Mouse (Mus musculus) mouse embryonic stem cell (cell line): ENCODE data around the gene Gpd1.

Source experiments
- in situ Hi-C, 2 experiments: fragments of 300-500 bp; cut with MboI; formaldehyde crosslinking; loops; 1 replicate in 1 of 2; 3 replicates in 1 of 2; pipeline ENCODE4 v1.14.3; 2019 to 2020; ENCODE audit warnings: low sequenced_read_pairs in 2 of 2, low pct_unique_long_range_greater_than_20kb in 1 of 2, mixed read lengths in 1 of 2; ENCODE audit not compliant: unreplicated experiment in 1 of 2

The Gpd1 gene

DNA sequence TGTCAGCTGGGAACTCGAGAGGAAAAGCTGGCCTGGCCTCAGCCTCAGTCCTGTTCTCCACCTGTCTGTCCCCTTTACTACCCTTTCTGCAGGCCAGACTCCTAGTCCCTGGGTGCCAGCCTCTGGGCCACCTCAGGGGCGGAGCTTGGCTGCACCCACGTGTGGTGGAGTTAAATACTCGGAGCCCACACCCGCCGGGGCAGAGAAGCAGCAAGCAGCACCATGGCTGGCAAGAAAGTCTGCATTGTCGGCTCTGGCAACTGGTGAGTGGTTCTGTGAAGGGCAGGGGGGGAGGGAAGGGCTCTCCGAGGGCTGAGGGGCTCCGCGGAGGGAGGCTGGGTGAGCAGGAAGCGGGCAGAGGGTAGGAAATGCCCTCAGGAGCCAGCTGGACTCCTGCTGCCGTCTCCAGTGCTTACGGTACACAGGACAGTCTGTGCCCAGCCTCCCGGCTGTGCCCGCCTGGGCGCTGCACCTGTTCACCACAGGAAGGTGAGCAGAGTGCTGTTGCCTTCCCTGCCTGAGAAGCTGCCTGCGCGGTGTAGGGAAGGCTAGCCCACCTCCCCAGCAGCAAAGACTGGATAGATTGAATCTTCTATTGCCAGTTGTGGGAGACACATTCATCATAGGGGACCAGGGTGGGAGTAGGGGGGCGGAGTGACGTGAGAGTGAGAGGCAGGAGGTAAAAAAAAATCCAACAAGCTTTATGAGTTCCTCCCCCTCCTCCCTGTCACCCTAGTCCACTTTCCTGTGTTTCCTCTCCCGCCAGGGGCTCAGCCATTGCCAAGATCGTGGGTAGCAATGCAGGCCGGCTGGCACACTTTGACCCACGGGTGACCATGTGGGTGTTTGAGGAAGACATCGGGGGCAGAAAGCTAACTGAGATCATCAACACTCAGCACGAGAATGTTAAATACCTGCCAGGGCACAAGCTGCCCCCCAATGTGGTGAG, at the start of gene Gpd1:
Gene Gpd1, plus strand, starts transcription at position 130 of the 949 bp plus-strand sequence.
- in situ Hi-C loops = no loop called here

DNA sequence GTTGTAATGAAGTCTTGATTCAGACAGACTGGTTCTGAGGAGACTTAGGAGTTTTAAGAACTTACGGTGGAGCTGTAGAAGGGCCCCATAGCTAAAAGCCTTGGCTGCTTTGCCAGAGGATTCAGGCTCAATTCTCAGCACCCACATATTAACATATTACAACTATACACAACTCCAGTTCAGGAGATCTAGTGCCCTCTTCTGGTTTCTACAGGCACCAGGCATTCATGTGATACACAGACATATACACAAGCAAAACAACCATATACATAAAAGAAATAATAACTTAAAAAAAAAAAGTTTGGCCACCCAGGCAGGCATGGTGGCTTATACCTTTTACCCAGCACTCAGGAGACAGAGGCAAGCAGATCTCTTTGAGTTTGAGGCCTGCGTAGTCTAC, 49.8 kb upstream of the Gpd1 start:
- in situ Hi-C loops = loop anchor here (5.0 kb wide), 1 partner anchor 75 kb away; the partner anchor contains the start of gene Aqp5 (in 2 of the 2)

DNA sequence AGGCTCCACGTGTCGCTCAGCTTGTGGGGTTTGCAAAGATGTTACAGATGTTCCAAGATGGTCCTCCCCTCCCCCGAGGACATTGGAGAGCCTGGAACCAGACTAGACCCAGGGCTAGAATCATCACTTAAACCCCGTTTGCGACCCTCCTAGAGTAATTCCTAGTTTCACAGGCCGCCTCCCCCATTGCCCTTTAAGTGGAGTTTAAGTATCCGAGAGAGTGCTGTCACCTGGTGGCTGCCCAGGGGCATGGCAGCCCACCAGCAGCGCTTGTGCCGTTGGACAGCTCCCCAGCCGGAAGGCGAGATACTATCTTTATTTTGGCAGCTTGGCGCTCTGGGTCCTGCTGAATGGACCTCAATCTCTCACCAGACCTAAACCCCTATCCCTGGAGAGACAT, 48.4 kb upstream of the Gpd1 start:
- in situ Hi-C loops = loop anchor here (5.0 kb wide), 1 partner anchor 77 kb away; the partner anchor contains the start of gene Aqp5 (in 2 of the 2)

DNA sequence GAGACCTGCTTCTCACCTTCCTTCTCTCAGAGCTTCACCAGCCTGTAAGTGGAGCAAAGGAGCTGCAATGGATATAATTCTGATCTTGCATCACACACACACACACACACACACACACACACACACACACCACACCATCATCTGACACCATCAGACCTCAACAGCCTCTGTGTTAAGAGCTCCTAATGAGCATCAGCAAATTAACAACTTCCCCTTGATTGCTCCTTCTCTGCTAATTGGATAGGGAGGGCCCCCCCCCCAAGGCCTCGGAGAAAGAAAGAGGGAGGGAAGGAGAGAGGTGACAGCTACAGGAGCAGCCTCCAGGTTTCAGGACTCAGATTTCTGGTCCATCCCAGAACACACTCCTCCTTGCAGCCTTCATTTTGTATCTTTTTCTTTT, 47.9 kb upstream of the Gpd1 start:
- in situ Hi-C loops = loop anchor here (5.0 kb wide), 1 partner anchor 77 kb away; the partner anchor contains the start of gene Aqp5 (in 2 of the 2)

DNA sequence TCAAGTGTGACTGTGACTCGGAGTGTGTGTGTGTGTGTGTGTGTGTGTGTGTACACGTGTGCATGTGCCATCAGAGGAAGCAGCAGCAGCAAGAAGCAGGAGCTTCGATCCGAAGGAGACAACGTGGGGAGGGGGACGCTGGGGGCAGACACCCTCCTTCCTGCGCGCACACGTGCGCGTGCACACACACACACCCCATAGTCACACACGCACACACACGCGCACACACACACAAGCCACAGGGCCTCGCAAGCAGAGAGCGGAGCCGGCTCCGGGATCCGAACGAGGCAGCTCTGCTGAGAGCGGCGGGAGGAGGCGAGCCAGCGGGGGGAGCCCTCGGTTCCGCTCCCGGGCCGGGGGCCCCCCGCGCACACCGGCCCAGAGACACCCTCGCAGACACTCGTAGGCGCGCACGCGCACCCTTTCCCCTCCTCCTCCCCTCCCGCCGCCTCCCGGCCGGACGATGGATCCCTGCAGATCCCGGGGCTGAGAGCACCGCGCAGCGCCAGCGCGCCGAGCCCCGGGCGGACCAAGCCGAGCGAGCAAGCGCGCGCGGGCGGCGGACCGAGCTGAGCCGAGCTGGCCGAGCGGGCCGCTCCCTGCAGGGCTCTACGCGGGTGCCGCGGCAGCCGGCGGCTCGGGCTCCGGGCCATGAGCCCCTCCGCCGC, 47.0 kb upstream of the Gpd1 start, which contains the start of gene Asic1:
Gene Asic1, plus strand, starts transcription at position 215 of the 668 bp plus-strand sequence.
- in situ Hi-C loops = loop anchor here in 1 of 2 experiments (5.0 kb wide), 1 partner anchor 173 kb away; no protein-coding TSS in a partner anchor

DNA sequence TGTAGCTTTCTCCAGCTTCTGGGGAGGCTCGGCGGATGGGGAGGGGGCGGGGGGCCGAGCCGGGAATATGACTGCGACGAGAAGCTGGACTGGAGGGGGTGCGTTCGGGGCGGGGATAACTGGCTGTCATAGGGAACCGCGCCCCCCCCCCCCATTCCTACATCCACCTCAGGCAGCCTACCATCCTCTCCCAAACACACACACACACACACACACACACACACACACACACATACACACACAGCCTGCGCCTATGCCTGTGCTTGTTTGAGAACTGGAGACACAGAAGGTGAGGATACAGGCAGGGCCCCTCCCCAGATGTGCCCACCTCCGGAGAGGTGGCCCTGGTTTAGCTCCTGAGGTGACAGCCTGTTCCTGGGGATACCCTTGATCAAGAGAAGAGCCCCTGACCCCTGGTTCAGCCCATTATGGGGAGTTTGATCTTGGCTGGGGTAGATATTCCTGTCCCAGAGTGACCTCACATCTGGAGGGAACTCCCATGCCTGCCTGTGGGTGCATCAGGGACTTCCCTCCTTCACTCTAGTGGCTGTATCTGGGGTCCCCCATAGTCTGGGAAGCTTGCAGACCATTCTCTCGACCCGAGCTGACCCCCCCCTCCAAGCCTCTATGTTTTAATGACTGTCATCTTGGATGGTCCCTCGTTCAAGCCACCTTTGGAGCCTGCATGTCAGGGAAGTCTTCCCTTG, 46.2 kb upstream of the Gpd1 start:
- in situ Hi-C loops = loop anchor here in 1 of 2 experiments (5.0 kb wide), 1 partner anchor 174 kb away; no protein-coding TSS in a partner anchor

DNA sequence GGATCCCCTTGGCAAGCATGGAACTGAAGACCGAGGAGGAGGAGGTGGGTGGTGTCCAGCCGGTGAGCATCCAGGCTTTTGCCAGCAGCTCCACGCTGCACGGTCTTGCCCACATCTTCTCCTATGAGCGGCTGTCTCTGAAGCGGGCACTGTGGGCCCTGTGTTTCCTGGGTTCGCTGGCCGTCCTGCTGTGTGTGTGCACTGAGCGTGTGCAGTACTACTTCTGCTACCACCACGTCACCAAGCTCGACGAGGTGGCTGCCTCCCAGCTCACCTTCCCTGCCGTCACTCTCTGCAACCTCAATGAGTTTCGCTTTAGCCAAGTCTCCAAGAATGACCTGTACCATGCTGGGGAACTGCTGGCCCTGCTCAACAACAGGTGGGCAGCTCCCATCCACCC, 45.5 kb upstream of the Gpd1 start:
- in situ Hi-C loops = loop anchor here in 1 of 2 experiments (5.0 kb wide), 1 partner anchor 174 kb away; no protein-coding TSS in a partner anchor

DNA sequence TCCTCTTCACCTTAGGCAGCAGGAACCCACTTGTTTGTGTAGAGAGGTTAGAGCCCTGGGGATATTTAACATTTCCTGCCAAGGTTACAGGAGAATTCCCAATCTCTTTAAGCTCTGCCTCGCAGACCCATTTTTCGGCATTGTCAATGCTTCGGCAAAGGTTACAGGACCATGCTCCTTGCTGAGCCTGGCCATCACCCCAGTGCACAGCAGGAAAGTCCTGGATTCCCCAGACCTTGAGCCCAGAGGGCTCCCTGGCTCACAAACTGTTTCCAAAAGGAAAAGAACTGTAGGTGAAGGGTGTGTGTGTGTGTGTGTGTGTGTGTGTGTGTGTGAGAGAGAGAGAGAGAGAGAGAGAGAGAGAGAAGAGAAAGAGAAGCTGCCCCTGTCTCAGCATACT, 42.4 kb upstream of the Gpd1 start:
- in situ Hi-C loops = loop anchor here in 1 of 2 experiments (5.0 kb wide), 1 partner anchor 178 kb away; no protein-coding TSS in a partner anchor

DNA sequence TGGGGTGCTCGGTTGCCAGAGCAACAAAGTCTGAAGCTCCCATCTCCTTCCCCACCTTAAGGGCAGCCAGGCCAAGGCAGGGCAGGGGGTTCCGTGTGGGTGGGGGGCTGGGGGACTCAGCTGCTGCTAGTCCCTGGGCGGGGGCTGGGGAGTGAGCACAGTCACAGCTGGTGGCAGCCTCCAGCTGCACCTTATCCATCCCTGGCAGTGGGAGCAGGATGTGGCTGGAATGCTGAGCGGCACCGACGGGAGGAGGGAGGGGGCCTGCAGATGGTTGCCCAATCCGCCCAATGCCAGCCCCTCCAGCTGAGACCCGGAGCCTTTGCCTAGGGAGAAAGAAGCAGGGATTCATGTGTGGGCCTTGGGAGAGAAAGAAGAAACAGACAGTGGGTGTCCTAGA, 40.2 kb upstream of the Gpd1 start:
- in situ Hi-C loops = no loop called here

DNA sequence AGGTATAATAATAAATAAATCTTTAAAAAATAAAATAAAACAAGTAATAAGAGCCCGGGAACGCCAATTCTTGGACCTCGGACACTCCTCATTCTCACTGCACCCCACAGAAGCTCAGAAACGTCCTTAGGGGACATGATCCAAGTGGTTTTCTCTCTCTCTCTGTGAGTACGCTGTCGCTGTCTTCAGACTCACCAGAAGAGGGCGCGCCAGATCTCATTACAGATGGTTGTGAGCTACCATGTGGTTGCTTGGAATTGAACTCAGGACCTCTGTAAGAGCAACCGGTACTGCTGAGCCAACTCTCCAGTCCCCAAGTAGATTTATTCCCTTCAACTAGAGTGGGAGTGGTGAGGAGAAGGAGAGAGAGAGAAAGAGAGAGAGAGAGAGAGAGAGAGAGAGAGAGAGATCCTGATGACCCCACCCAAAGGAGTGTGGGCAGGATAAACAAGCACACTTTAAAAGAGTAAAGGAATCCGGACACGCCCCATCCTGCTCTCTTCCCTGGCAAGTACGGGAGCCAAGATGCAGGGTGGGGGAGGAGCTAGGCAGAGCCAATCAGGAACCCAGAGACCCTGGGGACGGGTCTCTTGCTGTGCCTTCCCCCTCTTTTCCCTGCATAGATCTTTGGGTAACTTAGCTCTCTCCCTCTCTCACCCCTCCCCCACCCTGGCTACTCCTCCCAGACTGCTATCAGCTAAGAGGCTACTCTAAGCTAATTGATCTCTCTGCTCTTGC, 39.1 kb upstream of the Gpd1 start:
- in situ Hi-C loops = no loop called here

DNA sequence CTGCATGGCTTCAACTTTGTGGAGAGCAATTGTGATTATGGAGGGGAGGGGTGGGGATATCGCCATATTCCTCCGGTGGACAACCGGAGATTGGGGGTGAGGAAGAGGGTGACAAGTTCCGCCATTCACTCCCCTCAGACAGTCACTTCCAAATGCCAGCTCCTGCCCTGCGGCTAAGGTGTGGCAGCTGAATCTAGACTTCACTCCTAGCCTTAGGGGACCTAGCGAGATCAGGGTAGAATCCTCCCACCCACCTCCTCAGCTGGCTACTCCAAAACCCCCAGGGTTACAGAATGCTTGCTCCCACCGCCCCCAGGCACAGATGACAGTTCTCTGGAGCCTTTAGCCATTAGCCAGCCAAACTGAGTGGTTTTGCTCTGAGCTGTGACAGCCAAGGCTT, 38.3 kb upstream of the Gpd1 start:
- in situ Hi-C loops = no loop called here

DNA sequence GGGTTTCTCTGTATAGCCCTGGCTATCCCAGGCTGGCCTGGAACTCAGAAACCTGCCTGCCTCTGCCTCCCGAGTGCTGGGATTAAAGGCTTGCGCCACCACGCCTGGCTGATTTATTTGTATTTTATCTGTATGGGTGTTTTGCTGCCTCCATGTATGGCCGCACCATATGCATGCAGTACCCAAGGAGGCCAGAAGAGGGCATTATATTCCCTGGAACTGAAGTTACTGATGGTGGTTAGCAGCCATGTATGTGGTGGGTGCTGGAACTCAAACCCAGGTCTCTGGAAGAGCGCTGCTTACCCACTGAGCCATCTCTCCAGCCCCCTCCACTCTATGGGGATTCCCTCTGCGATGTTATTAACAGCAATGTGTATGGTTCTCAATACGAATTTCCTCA, 34.4 kb upstream of the Gpd1 start:
- in situ Hi-C loops = no loop called here

DNA sequence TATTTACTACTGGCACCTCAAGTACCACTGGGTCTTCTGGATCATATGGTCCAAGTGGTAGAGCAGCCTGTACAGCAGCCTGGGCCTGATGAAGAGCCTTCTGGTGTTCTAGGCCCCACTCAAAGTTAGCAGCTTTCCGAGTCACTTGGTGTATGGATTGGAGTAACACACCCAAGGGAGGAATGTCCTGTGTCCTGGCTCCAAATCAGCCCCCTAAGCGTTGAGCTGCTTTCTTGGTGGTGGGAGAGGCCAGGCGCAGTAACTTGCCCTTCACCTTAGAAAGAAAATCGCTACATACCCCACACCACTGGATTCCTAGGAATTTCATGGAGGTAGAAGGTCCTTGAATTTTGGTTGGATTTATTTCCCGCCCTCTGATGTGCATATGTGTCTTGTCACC, 33.2 kb upstream of the Gpd1 start:
- in situ Hi-C loops = no loop called here

DNA sequence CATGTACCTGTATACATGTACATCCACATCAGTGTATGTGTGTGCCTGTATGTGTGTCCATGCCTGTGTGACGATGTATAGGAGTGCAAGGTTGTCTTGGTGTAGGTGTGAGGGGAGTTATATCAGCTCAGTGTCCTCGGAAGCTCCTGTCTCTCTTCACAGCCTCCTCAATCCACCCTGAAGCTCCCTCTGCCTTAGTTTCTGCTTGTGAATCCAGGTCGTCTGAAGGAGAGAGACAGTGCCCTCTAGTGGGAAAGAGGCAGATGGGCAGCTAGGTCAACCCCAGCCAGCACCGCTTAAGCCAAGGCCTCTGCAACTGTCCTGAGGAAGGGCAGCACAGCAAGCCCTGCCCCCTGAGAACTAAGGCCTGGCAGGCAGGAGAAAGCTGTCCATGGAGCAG, 28.6 kb upstream of the Gpd1 start:
- in situ Hi-C loops = no loop called here

DNA sequence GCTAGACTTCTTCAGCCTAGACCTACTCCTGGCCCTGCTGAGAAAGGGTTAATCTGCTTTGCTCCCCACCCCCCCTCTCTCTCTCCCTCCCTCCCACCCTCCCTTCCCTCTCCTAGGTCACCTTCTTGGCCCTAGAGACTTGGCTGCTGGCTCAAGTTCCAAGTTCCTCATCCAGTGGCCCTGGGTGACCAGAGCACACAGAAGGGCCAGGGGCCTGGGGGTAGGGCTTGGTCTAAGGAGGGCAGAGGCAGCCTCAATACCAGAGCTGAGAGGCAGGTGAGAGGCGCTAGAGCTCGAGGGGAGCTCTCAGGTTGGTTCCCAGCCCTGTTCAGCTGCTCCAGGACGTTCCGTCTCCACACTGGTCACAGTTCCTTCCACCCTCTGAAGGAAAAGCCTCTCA, 26.4 kb upstream of the Gpd1 start:
- in situ Hi-C loops = no loop called here

DNA sequence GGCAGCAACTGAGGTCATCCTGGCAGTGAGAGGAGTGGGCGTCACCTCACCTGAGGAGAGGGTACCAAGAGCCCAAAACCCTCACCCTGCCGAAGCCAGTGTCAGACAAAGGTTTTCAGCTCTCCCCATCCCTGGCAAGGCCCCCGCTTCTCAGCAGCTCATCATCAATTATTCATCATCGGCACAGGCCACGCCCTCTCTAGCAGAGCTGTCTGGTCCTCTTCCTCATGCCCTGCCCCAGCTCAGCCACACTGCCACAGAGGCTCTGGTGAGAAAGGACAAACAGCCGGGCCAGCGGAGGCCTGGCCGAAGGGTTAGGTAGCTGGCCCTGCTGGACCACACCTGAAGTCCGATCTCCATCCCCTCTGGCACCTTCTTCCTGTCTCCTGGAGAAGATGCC, 25.3 kb upstream of the Gpd1 start:
- in situ Hi-C loops = no loop called here

DNA sequence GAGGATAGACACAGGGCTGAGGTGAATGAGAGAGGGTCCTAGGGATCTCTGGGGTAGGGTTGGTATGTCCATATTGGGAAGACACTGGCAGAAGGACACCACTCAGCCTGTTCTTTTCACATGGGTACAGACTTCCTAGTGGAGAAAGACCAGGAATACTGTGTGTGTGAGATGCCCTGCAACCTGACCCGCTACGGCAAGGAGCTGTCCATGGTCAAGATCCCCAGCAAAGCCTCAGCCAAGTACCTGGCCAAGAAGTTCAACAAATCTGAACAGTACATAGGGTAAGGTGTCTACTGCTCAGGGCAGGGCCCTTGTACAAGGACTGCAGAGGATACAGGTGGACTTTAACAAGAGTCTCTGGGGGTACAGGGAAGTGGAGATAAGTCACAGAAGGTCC, 20.0 kb upstream of the Gpd1 start:
- in situ Hi-C loops = no loop called here

DNA sequence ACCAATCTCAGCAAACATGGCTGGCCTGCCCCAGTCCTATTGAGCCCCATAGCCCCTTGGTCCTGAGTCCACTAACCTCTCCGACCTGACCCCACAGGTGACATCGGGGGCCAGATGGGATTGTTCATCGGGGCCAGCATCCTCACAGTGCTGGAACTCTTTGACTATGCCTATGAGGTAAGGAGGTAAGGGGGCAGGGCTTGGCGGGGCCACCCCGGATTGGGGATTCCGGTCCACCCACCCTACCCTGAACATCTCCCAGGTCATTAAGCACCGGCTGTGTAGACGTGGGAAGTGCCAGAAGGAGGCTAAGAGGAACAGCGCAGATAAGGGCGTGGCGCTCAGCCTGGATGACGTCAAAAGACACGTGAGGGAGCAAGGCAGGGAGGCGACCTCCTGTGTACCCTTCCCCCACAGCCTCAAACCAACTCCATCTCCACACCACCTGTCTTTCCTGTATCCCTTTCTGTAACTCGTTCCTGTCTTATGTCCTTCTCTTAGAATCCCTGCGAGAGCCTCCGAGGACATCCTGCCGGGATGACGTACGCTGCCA, 18.7 kb upstream of the Gpd1 start:
- in situ Hi-C loops = no loop called here
